Mouse (Mus musculus) 416B (cell line): ENCODE measurements around the gene Prox1.

ENCODE experiments used
- DNase-seq: peaks from one replicate; pipeline ENCODE4 v3.0.0; 2011; ENCODE audit warnings: low read depth

The Prox1 gene

DNA sequence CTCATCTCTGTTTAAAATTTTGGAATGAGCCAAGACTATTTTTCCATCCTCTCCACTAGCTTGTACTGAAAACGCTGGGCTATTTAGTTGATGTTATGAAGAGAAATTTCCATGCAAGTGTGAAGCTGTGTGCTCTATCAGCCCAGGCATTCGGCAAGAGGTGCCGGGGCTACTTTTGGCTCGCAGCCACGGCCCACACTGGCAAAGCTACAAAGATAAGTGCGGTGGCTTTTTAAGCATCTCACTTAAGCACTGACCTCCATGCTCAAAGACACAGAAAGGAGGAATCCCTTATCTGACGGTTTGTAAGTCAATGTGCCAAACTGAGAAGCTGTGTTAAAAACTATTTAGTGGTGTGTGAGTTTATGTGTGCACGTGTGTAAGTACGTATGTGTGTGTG, 26.9 kb downstream of the Prox1 start:
- DNase-seq = no peak

DNA sequence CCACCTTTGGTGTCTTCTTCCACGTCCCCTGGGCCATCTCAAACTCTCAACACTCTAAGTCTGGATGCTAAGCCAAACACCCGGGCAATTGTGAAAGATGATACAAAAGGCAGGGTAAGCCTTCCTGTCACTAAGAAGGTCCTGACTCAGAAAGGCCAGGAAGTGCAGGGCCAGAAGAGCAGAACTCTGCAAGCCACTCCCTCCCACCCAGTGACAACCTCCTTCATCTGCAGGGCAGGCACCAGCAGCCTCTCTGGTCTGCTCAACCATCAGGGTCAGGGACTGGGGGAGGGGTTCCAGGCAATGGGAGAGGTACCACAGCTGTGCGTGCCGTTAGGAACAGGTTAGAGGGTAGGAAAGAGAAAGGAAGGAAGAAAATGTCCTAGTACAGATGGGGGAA, 27.9 kb downstream of the Prox1 start:
- DNase-seq = no peak

DNA sequence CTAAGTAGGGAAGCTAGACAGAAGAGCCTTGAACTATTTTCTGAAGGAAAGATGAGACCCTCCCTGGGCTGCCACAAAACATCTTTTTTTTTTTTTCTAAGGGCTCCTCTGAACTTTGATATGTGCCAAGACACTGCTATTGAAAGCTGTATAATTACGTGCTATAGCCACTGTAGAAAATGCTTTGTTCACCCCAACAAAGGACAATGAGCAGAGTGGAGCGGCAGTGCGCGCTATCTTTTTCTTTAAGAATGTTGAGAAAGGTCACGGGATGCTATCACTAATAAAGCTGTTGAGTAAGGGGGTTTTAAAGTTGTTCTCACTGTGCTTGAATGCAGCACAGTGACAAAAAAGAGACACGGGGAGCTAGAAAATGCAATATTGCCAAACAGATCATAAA, 30.0 kb downstream of the Prox1 start:
- DNase-seq = no peak

DNA sequence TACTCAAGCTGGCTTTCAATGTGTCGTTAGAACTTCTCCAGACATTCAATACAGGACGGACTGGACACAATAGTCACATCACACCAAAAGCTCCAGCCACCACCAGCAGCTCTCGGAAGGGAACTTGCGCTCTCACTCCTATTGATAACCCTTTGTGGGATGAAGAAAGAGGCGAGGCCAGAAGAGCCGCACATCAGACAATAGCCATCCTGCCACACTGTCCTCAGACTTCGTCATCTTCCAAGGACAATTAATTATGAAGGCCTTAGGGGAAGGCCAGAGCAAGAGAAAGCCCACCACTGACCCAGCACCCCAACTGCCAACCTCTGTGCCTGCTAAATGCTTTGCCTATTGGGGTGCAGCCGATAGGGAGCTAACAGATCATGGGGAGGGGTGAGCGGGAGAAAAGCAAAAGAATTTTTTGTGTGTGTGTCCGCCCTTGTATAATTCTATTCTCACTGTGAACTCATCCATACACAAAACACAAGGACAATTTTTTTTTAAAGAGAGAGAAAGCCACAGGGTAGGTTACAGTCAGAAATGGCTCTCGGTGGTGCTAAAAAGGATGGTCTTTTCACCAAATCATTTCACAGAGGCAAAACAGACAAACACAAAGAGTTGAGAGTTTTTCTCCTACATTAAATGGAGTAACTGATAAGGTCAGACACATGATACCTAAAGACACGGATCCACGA, 30.7 kb downstream of the Prox1 start:
- DNase-seq = no peak

DNA sequence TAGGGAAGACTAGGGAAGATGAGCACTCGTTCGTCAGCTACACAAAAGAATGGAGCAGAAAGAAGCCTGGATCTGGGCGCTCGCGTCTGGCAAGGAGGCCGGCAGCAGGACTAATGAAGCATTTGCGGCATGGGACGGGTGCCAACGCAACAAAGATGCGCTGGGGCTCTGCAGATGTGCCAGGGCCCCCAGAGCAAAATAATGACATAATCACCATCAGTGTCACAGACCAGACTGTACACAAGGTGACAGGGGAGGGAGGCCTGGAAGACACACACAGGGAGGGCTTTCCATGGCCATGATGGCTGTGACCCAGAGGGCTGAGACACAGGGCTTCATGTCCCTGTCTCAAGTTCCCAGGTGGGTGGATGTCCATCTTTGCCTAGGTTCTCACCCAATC, 32.6 kb downstream of the Prox1 start:
- DNase-seq = no peak

DNA sequence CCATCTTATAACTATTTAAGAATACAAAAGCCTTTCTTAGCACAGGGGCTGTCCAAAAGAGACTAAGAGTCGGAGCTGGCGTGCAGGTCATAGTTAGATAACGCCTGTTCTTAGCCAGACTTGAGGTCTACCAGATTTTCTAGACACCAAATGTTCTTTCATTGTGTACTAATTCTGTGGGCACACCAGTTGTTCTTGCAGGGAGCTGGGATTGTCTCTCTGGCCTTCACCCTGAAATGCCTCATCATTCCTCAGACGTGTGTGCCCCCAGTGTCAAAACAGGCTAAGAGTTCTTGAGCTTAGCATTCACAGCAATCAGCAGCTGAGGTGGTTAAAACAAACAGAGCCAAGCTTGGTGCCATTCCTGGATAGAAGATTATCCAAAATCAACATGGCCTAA, 37.6 kb downstream of the Prox1 start:
- no peak for DNase-seq

DNA sequence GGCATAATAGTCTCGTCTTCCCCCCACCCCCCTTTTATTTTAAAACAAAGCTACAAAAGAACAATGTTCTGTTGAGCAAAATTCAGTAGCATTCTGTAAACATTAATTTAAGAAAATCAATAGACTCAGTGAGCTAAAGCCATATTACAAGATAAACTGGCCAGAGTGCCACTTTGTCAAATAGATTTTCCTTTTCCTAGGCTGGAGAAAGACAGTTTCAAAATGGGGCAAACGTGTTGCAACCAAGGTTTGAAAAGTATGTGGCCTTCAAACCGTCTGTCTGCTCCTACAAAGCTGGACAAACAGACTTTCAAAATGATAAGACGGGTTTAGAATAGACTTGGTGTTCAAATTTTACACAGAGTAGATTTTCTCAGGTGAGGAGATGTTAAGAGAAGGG, 39.6 kb downstream of the Prox1 start:
- DNase-seq = no peak

DNA sequence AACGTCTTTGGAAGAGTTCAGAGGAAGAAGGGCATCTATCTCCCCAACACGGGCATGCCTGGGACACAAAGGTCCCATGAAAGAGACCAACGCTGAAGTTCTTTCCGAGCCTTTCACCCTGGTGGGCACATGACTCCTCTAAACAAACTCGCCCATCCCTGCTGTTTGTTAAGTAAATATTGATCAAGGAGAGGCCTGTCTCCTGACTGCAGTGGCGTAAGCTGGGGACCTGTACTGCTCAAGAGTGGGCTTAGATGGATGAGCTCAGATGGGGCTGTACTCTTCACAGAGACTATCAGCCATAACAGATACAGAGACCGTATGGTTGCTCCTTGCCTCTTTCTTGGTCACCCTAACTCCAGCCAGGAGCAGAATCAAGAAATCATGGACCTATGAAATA, 41.0 kb downstream of the Prox1 start:
- DNase-seq = no peak

DNA sequence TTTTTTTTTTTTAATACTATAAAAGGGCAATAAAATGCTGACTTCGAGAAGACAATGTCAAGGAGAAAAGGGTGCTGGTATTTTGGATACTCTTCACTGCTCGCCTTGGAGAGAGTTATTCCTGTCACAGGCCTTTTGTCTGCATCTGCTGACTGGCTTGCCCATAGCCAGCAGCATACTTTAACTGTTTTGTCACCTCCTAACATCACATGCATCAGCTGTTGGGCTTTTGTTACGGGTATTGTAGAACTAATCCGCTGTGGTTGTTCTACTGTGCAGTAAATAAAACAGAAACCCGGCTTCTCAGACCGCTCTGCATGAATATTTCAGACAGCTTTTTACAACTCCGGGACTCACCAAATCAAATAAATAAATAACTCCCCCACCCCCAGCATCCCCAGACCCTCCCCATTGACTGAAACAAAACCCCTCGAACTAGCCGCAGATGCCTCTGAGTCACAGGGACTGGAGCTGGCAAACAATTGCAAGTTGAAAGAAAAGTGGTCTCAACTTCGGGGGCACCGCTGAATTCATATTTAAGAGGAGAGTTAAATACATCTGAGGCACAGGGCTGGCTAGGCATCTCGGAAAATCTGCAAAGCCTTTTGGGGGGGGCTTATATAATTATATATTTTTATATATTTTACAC, 41.7 kb downstream of the Prox1 start:
- no peak for DNase-seq

DNA sequence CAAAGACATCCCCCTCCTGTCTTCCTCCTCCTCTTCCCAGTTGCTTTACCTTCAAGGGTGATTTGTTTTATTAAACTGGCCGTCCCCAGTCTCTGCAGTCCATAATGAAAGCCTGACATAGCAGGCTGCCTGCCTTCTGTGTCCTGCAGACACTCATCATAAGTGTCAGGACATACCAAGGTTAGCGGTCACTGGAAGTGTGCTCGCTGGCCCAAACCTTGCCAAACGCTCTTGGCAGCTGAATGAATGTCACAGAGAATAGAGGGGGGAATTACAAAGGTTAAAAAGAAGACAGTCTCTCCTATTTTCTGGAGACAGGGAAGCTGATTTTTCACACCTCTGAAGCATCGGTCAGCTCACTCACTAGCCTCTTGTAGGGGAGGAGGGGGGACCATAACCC, 42.6 kb downstream of the Prox1 start:
- DNase-seq = no peak

DNA sequence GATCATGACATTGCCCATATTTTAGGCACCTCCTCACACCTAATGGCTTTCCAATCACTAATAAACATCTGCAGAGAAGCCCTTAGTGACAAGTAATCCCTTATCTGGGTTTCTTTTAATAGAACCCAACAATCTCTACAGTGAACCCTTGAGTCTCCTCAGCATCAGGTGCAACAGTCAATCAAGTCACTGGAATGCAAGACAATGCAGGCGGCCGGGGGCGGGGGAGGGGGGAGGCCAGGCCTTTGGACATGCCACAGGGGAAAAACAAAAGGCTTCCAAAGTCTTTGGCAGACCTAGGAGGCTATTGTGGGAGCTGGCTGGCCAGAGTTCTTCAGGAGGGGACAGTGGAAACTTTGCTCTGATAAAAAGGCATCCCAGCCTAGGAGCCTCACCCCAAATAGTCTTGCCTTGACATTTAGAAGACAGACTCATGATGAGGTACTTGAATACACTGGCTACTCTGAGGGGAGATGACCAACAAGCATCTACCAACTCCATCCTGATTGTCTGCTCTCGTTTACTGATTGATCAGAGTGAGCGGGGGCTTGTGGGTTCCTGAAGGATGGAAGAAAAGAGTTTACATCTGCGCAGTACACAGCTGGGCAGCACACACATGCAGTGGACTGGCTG, 43.2 kb downstream of the Prox1 start:
- no peak for DNase-seq

DNA sequence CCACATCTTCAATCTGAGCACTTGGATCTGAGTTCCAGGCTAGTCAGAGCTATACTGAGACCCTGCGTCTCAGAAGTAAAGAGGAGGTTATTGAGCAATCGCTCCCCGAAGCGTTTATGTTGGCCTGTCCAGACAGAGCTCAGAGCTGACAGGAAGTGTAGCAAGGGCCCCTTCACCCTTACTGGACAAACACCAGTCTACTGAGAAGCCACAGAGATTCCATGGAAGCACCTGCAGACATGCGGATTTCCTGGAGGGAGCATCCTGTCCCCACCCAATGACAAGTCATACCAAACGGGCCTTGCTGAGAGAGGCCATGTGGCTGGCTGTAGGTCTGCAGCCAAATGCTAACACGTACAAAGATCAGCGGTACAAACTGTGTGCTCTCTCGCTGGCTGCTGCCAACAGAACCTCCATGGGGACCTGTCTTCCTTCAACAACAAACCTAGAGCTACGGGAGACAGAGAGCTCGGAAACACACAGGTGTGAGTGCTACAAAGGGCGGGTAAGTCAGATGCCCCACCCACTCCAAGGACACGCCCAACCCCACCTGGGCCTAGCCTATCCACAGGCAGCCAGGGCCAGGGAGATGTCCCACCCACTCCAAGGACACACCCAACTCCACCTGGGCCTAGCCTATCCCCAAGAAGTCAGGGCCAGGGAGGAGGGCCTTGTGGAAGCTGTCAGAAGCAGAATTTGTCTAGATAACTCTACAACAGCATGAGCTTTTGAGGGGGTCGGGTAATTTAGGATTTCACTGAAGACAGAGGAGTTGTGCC, 45.4 kb downstream of the Prox1 start:
- peak; percentile 49 for DNase-seq

DNA sequence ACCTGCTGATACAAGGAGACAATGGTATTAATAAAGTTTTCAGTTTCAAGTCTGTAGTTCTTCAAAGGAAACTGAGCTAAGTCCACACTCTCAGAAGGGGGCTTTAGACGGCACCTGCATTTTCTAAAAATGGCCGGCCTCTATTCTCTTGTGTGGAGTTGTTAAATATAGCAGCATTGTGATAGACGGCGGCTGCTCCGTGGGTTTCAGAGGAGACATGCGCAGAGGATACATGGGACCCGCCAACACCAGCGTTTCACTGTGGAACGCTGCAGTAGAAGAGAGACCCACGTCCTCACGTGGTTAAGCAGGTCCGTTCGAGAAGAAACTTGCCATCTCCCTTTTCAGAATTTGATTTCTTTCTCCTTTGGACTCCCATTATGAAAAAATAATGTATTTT, 47.1 kb downstream of the Prox1 start:
- DNase-seq = no peak

DNA sequence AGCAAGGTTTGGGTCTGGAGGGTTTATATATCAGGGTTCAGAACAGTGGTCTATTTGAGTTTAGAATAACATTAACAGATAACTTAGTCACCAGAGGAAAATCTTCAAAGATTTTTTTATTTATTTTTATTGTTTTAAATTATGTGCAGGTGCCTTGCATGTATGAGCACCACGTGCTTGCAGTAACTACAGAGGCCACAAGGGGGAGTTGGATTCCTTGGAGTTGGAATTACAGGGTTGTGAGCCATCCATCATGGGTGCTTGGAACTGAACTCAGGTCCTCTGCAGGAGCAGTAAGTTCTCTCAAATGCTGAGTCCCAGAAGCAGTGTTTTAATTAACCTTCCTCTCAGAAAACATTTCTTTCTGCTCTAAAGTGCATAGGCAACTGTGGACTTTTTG, 54.5 kb downstream of the Prox1 start:
- DNase-seq = no peak

DNA sequence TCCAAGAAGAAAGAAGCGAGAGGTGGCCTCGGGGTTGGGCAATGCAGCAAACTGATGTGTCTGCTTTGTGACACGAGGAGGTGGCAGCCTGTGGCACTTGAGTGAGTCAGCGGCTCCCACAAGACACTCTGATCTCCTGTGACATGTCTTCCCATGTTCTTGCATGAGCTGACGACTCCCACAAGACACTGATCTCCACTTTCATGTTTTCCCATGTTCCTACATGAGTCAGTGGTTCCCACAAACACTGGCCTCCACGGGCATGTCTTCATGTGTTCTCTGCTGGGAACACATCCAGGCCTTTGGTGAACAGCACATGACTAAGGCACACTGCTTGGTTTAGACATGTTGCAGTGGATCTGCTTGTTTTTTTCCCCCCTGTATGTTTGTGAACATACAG, 58.8 kb downstream of the Prox1 start:
- DNase-seq = no peak

DNA sequence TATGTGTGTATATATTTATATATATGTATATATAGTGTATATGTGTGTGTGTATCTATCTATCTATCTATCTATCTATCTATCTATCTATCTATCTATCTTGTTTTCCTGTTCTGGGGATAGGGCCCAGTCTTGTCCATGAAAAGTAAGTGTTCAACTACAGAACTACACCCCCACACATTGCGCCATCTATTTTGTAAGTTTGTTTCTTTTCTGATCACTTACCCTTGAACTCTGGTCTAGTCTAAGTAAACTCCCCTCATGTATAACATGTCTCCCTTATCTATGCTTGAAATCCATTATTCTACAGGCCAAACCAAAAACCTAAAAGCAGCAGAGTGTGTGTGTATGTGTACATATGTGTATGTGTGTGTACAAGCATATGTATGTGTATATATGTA, 62.9 kb downstream of the Prox1 start:
- no peak for DNase-seq

DNA sequence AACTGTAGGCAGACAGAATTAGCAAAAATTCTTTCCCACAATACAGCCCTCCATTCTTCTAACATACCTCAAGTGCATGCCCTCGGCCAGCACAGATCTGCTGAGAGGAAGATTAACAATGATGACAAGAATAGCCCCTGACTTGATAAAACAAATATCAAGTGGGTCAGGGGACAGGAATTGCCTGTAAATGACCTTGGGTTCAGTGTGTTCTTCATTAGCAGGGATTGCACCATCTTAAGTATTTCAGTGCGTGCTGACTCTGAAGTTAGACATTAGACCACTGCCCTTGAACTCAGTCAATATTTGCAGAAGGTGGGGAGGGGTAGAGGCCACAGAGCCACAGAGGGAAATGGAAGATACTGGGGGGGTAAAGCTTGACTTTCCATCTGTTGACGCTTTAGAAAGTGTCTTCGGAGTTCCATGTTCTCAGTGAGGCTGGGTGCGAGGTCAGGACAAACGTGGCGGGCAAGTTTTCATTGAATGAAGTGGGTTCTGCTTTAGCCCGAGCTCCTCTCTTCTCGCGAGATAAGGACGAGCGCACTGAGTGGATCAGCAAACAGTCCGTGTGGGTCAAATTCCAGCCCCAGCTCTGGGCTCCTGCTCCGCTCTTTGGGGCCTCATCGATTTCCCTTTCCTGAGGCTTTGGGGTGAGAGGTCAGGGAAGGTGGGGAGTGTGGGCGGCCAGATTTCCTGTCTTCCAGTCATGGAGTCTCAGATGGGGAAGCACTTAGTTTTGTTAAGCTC, 63.7 kb downstream of the Prox1 start:
- no peak for DNase-seq

DNA sequence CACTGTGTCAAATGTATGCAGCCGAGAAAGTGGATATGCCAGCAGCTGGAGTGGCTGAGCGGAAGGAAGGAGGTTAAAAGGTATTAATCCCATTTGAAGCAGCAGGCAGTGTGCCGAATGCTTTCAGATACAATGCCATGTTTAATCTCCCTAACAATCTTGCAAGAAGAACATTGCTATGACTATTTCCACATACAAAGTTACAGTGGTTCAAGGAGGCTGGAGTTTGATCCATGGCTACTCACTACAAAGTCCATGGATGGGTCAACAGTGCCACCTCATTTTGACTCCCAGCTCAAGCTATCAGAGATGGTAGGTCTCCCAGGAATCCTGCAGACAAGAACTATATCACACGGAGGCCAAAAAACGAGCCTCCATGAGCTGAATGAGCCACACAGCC, 64.5 kb downstream of the Prox1 start:
- no peak for DNase-seq

DNA sequence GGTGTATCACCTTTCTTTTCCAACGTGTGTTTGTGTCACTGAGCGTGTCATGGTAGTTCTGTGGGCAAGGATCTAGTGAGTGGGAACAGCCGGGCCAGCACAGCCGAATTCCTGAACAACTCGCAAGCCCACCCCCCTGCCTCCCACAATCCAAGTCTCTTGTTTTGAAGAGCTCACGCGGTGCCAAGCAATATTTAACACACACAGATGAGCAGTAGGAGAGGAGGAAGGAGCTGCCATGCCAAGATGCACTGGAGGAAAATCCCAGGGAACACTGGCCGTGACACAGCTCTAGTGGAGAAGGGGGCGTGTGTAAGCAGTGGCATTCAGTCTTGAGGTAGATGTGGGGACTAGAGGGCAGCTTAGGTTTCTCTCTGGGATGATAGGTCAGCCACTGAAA, 77.2 kb downstream of the Prox1 start:
- no peak for DNase-seq

DNA sequence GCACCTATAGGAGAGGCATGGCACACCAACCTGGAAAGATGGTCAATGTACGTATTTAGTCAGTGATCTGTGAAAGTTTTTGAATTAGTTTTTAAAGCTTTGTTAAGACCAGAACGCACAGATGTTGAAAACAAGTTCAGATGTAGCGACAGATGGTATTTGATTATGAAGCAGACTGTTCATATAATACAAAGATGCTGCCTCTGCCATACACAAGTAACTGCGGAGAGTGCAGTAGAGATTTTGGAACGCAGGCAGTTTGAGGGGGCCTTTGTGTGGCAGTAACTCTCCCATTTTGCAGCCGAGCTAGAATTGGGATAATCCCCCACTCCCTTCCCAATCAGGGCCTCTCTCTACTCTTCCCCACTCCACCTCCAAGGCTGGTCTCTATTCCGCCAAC, 78.4 kb downstream of the Prox1 start:
- no peak for DNase-seq

DNA sequence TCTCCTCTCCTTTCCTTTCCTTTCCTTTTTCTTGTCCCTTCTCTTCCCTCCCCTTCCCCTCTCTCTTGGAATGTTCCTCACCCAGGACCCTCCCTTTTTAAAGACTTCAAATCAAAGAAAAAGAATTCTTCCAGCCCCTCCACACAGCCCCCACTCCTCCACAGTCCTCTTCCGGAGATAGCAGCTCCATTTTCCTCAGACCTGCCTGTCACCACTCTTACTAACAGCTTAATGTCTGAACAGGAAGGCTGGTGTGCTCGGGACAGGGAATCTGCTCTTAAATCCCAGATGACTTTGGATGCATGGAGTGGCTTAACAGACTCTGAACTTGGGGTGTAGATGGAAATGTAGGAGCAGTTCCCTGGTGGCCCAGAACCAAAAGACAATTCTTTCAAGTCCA, 81.6 kb downstream of the Prox1 start:
- DNase-seq = no peak

DNA sequence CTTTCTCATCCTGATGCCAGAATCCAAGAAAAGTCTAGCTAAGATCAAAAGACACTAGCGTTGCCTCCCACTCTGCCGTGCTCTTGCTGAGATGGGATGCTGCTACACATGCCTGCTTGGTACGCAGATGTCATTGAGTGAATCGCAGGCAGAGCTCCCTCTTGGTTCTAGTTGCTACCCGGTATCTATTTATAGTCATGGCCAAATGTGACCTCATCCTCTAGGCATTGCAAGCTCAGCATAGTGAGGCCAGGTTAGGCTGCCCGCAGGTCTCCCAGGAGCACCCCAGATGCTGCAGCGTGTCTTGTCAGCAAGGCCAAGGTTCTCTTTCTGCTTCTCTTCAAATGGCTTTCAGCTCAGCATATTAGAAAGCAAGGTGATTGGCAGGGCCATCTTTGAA, 84.8 kb downstream of the Prox1 start:
- DNase-seq = no peak
